Mouse (Mus musculus): ENCODE data around the gene Upk3bl.

- TF ChIP-seq CTCF (IDR thresholded peaks at IDR 0.05; ENCODE audit: low read depth, low read length), result no peak
- no peak for TF ChIP-seq POLR2A (IDR thresholded peaks at IDR 0.05; ENCODE audit: borderline replicate concordance, low read depth, low read length)
Observed at GRCm38 (mm10) chr5:136051231-136052085, 2.8 kb upstream of the Upk3bl start.

Measured in bone marrow macrophage, adult 2 months (primary cell).